8 mouse cellular contexts compared by ENCODE assay signal in genomic region chr9:34485759-34486431, GRCm38 (mm10). TPM values are rescaled to one million over a fixed set of nuclear protein-coding genes. Genes with fewer than 3 reads are reported as not detected.
DNase-seq lines count a peak whose midpoint lies in the region; ATAC-seq lines count a peak whose summit lies in the region.

Kirrel3 (plus strand) TSS chr9:34485894.

- WGBS in forebrain, embryonic 15.5 days, result under 1% methylated on average over 35 of the region's 35 CpGs

- no peaks in the 10 kb centered on the region for H3K9me3 ChIP-seq in forebrain, embryonic 15.5 days

- H3K27ac ChIP-seq in forebrain, embryonic 15.5 days (replicated peaks), result peak within 1 kb of the TSS; percentile 81

- H3K4me1 ChIP-seq in forebrain, embryonic 15.5 days, result peaks cover 29% of the 10 kb centered on the region

- H3K4me2 ChIP-seq in forebrain, embryonic 15.5 days (replicated peaks), result peak within 1 kb of the TSS; percentile 83

- H3K4me3 ChIP-seq in forebrain, embryonic 15.5 days, result peak within 1 kb of the TSS; percentile 64

- no peaks in the 10 kb centered on the region for H3K36me3 ChIP-seq in forebrain, embryonic 15.5 days

- ATAC-seq in forebrain, embryonic 15.5 days (replicated peaks), result peak; percentile 67
- ATAC-seq in inflammation-experienced regulatory T-cells, adult 6 months, result no peak

- H3K27me3 ChIP-seq in forebrain, embryonic 15.5 days, result no peaks in the 10 kb centered on the region

- peak within 1 kb of the TSS; percentile 70 for H3K9ac ChIP-seq in forebrain, embryonic 15.5 days (replicated peaks)

- DNase-seq in ES-CJ7 (ENCODE audit: low read depth, low spot score), result peak; percentile 54
- peak; percentile 85 to 87 for DNase-seq in cerebellum, adult 18-20 months
- peak; percentile 67 for DNase-seq in heart, postnatal 4 days
- DNase-seq in layer of hippocampus, adult 8-10 months (ENCODE audit: low spot score in 2 of 2), result peak; percentile 63 to 83
- DNase-seq in lung, adult 18-20 months, result peak; percentile 21 to 39
- DNase-seq in ovary, adult 18-20 months (ENCODE audit: low spot score), result peak; percentile 11

RNA-seq across cellular contexts. Expression of gene Kirrel3, which starts in this region (rescaled TPM):
- 45.0 and 48.1 TPM in 2 replicates for polyA plus RNA-seq in forebrain, embryonic 15.5 days (2015; fragmentation: Nextera tagmentation; extraction: Ambion mirVana)
- total RNA-seq in heart, postnatal 4 days (2021), result 1 to 10 TPM in 1 of 2 experiments, under 1 TPM in 1; 0.88 to 1.6 TPM
- 10 to 100 TPM; 49.7 to 55.4 (median 53.9) TPM for total RNA-seq in layer of hippocampus, adult 8-10 months (2022)
- polyA plus RNA-seq in inflammation-experienced regulatory T-cells, adult 6 months (2017; shearing (Covaris generic)), result under 1 TPM; 0.15 to 0.65 (median 0.54) TPM

Comparison
In these comparisons a context has a peak if more than half of its experiments do, and no peak if none do; other contexts are left out.
1. RNA of gene Kirrel3 (total RNA-seq): 49.7 to 55.4 TPM in layer of hippocampus, adult 8-10 months; 0.88 to 1.6 TPM in heart, postnatal 4 days; every median in the first group is over 10 times any median in the second.
2. RNA of gene Kirrel3 (polyA plus RNA-seq): 45.0 to 48.1 TPM in forebrain, embryonic 15.5 days; 0.15 to 0.65 TPM in inflammation-experienced regulatory T-cells, adult 6 months; every median in the first group is over 10 times any median in the second.
3. DNase-seq: peak in every context shown above with its lines; median percentile 86 in cerebellum, adult 18-20 months; 73 in layer of hippocampus, adult 8-10 months; 67 in heart, postnatal 4 days; 54 in ES-CJ7; 30 in lung, adult 18-20 months; 11 in ovary, adult 18-20 months.